Comparison of ENCODE assay signal across 8 mouse cellular contexts in the genomic region with DNA sequence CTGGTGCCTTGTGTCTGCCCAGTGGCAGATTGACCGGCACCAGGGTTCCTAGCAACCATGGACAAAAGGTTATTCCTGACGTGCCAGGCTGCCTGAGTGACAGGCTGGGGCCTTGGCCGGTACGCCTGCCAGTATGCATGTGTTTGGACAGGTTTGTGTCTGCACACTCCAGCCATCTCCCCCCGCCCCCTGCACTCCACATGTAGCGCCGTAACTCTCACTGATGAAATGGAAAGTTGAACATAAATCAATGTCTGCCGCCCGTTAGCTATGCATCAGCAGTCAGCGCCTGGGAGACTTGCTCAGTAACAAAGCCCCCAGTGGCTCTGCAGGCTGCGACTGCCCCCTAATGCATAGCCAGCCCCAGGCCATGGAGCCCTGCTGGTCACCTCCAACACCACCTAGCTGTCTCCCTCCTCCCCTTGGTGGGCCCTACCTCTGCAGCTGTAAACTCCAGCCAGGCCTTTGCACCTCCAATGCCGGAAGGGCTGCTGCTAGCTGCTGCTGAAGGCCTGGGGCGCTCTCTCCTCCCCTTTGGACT. TPM values are rescaled to one million over a fixed set of nuclear protein-coding genes. Genes with fewer than 3 reads are reported as not detected.
A peak's percentile ranks its signal among the peaks of the same experiment; 100 is the strongest.
DNase-seq lines count a peak whose midpoint lies in the region; ATAC-seq lines count a peak whose summit lies in the region.

No protein-coding gene starts in this region.

- H3K4me3 ChIP-seq in hindbrain, embryonic 10.5 days = peak overlapping the region; percentile 3; the same call in 1 of the 2 replicates
- no peak overlapping the region for H3K4me3 ChIP-seq in limb, embryonic 11.5 days (ENCODE audit: low read depth, low read length)
- H3K4me3 ChIP-seq in stomach, embryonic 16.5 days (replicated peaks; ENCODE audit: low read length) = no peak overlapping the region

- WGBS in hindbrain, embryonic 10.5 days = 38% methylated on average over 13 of the region's 13 CpGs
- 26% methylated on average over 13 of the region's 13 CpGs for WGBS in limb, embryonic 11.5 days
- WGBS in stomach, embryonic 16.5 days = 46% methylated on average over 13 of the region's 13 CpGs

- intact Hi-C loops in left cerebral cortex, postnatal 14 days (cut with DNase I) = no loop called here

- peak overlapping the region; percentile 74 for H3K27ac ChIP-seq in hindbrain, embryonic 10.5 days
- peak overlapping the region; percentile 24; the same call in 1 of the 2 replicates for H3K27ac ChIP-seq in limb, embryonic 11.5 days (replicated peaks; ENCODE audit: low read depth, low read length)
- H3K27ac ChIP-seq in stomach, embryonic 16.5 days (ENCODE audit: low read length) = peak overlapping the region; percentile 56

- peaks cover 48% of the 10 kb centered on the region for H3K36me3 ChIP-seq in hindbrain, embryonic 10.5 days
- H3K36me3 ChIP-seq in limb, embryonic 11.5 days (ENCODE audit: control insufficient read depth, insufficient read depth, low read length) = no peaks in the 10 kb centered on the region
- H3K36me3 ChIP-seq in stomach, embryonic 16.5 days (ENCODE audit: control insufficient read depth, insufficient read depth, low read length) = no peaks in the 10 kb centered on the region

- peaks cover 95% of the 10 kb centered on the region for H3K4me1 ChIP-seq in hindbrain, embryonic 10.5 days (replicated peaks)
- peaks cover 64% of the 10 kb centered on the region for H3K4me1 ChIP-seq in limb, embryonic 11.5 days (ENCODE audit: control insufficient read depth, insufficient read depth, low read length)
- H3K4me1 ChIP-seq in stomach, embryonic 16.5 days (ENCODE audit: control insufficient read depth, insufficient read depth, low read length) = peaks cover 27% of the 10 kb centered on the region

- H3K9ac ChIP-seq in limb, embryonic 11.5 days (ENCODE audit: low read length) = no peak overlapping the region
- H3K9ac ChIP-seq in stomach, embryonic 16.5 days (ENCODE audit: low read length) = peak overlapping the region; percentile 38

- no peak overlapping the region; the same call in 1 of the 2 replicates for H3K4me2 ChIP-seq in limb, embryonic 11.5 days (ENCODE audit: low read depth, severe bottlenecking)
- H3K4me2 ChIP-seq in stomach, embryonic 16.5 days (ENCODE audit: low read depth, low read length) = no peak overlapping the region

- no peak for ATAC-seq in cerebellum, adult (ENCODE audit: insufficient number of reproducible peaks, low FRiP score, low TSS enrichment)
- peak; percentile 63 for ATAC-seq in limb, embryonic 11.5 days (ENCODE audit: insufficient number of reproducible peaks, low FRiP score, low TSS enrichment, low read depth)
- peak; percentile 14; the same call in 1 of the 2 replicates for ATAC-seq in stomach, embryonic 16.5 days (ENCODE audit: insufficient read depth, low FRiP score)

- no peaks in the 10 kb centered on the region for H3K9me3 ChIP-seq in hindbrain, embryonic 10.5 days
- no peaks in the 10 kb centered on the region for H3K9me3 ChIP-seq in limb, embryonic 11.5 days (ENCODE audit: control insufficient read depth, low read length)
- no peaks in the 10 kb centered on the region for H3K9me3 ChIP-seq in stomach, embryonic 16.5 days (replicated peaks; ENCODE audit: control insufficient read depth, low read length)

- peak; percentile 52 to 57 for DNase-seq in cerebellum, adult 18-20 months
- DNase-seq in embryo, embryonic 11 days = peak; percentile 80
- peak; percentile 56 for DNase-seq in hindbrain, embryonic 10.5 days (ENCODE audit: low spot score)
- DNase-seq in limb, embryonic 11.5 days (ENCODE audit: low spot score) = peak; percentile 71
- DNase-seq in left cerebral cortex, postnatal 14 days (ENCODE audit: low spot score in 2 of 2) = no peak
- no peak for DNase-seq in layer of hippocampus, adult 11-12 months (ENCODE audit: low spot score)

- H3K27me3 ChIP-seq in hindbrain, embryonic 10.5 days (ENCODE audit: insufficient read depth, poor library complexity, severe bottlenecking) = no peaks in the 10 kb centered on the region
- H3K27me3 ChIP-seq in limb, embryonic 11.5 days (ENCODE audit: control insufficient read depth, insufficient read depth, low read length) = no peaks in the 10 kb centered on the region
- H3K27me3 ChIP-seq in stomach, embryonic 16.5 days (ENCODE audit: control insufficient read depth, insufficient read depth, low read length) = no peaks in the 10 kb centered on the region

RNA-seq across cellular contexts. Expression of a gene that starts 50.6 kb away (rescaled TPM):
- polyA plus RNA-seq in hindbrain, embryonic 10.5 days (2016; fragmentation: Nextera tagmentation; extraction: Ambion mirVana) = 116 and 121 TPM in 2 replicates
- polyA plus RNA-seq in limb, embryonic 11.5 days (2014; fragmentation: Nextera tagmentation; extraction: Ambion mirVana) = 131 and 133 TPM in 2 replicates
- polyA plus RNA-seq in stomach, embryonic 16.5 days (2015; fragmentation: Nextera tagmentation; extraction: Ambion mirVana) = 88.2 and 91.8 TPM in 2 replicates
- total RNA-seq in left cerebral cortex, postnatal 14 days (2021) = 10 to 100 TPM; 64.9 to 67.0 TPM

RNA-seq across cellular contexts. Expression of a gene that starts 50.7 kb away (rescaled TPM):
- 7.6 and 8.9 TPM in 2 replicates for polyA plus RNA-seq in hindbrain, embryonic 10.5 days (2016; fragmentation: Nextera tagmentation; extraction: Ambion mirVana)
- polyA plus RNA-seq in limb, embryonic 11.5 days (2014; fragmentation: Nextera tagmentation; extraction: Ambion mirVana) = 7.2 and 7.3 TPM in 2 replicates
- polyA plus RNA-seq in stomach, embryonic 16.5 days (2015; fragmentation: Nextera tagmentation; extraction: Ambion mirVana) = 7.5 and 9.3 TPM in 2 replicates
- total RNA-seq in left cerebral cortex, postnatal 14 days (2021) = 1 to 10 TPM; 4.6 to 7.7 TPM

Comparison
In these comparisons a context has a peak if more than half of its experiments do, and no peak if none do; other contexts are left out.
1. DNase-seq: peak in cerebellum, adult 18-20 months (2 of 2), embryo, embryonic 11 days (single experiment), hindbrain, embryonic 10.5 days (single experiment) and limb, embryonic 11.5 days (single experiment); none in left cerebral cortex, postnatal 14 days (0 of 2) and layer of hippocampus, adult 11-12 months (single experiment).
2. H3K27ac ChIP-seq: peak in every context shown above with its lines; median percentile 74 in hindbrain, embryonic 10.5 days; 56 in stomach, embryonic 16.5 days; 24 in limb, embryonic 11.5 days.